In genomic region chr16:33726892-33727291, GRCm38 (mm10) we compare ENCODE assay signal across 27 mouse cellular contexts. TPM values are rescaled to one million over a fixed set of nuclear protein-coding genes. Genes with fewer than 3 reads are reported as not detected.
DNase-seq lines count a peak whose midpoint lies in the region; ATAC-seq and TF ChIP-seq lines count a peak whose summit lies in the region.
"Had no signal": no experiment of that assay in that cellular context is flagged by ENCODE, and none has a peak within 500 bp of the region (broad histone marks: within the 10 kb centered on the region; RNA-seq: fewer than 3 reads in every experiment).

No protein-coding gene starts in this region.

- dilution Hi-C loops in CH12.LX (cut with MboI; ENCODE audit: extremely low pct_ligation_motif_present, extremely low pct_unique_long_range_greater_than_20kb, low sequenced_read_pairs): no loop called here

- H3K27ac ChIP-seq in liver, postnatal 0 days (ENCODE audit: low read depth): no peak overlapping the region
- peak overlapping the region; percentile 15 for H3K27ac ChIP-seq in CH12.LX (ENCODE audit: insufficient read depth, low read depth)
- H3K27ac ChIP-seq in liver, embryonic 12.5 days: no peak overlapping the region
- no peak overlapping the region for H3K27ac ChIP-seq in liver, embryonic 15.5 days (replicated peaks)
- H3K27ac ChIP-seq in hindbrain, embryonic 10.5 days: no peak overlapping the region
- H3K27ac ChIP-seq in kidney, adult 2 months (ENCODE audit: insufficient read depth, low read depth, low read length): no peak overlapping the region
- H3K27ac ChIP-seq: embryonic facial prominence, embryonic 12.5 days; embryonic facial prominence, embryonic 15.5 days; gastrocnemius, adult 2 months; heart, embryonic 15.5 days; hindbrain, embryonic 12.5 days; hindbrain, embryonic 15.5 days had no signal

- 78% methylated on average over 7 of the region's 7 CpGs for WGBS in liver, postnatal 0 days (ENCODE audit: insufficient replicate concordance)
- WGBS in liver, embryonic 12.5 days (ENCODE audit: insufficient replicate concordance): 64% methylated on average over 7 of the region's 7 CpGs
- 54% methylated on average over 7 of the region's 7 CpGs for WGBS in liver, embryonic 15.5 days (ENCODE audit: insufficient replicate concordance)
- WGBS in hindbrain, embryonic 10.5 days: 95% methylated on average over 7 of the region's 7 CpGs
- WGBS in kidney, adult 2 months: 90% methylated on average over 7 of the region's 7 CpGs

- no peak overlapping the region for H3K4me3 ChIP-seq in liver, postnatal 0 days (ENCODE audit: low read depth, low read length)
- no peak overlapping the region for H3K4me3 ChIP-seq in CH12.LX (replicated peaks in 1 of 3; ENCODE audit: low read depth in 2 of 3, low read length in 2 of 3, poor library complexity in 1 of 3)
- H3K4me3 ChIP-seq in liver, embryonic 12.5 days: no peak overlapping the region
- H3K4me3 ChIP-seq in liver, embryonic 15.5 days (replicated peaks): no peak overlapping the region
- no peak overlapping the region for H3K4me3 ChIP-seq in hindbrain, embryonic 10.5 days
- no peak overlapping the region for H3K4me3 ChIP-seq in kidney, adult 2 months (ENCODE audit: insufficient read depth, low read depth, low read length)
- H3K4me3 ChIP-seq: embryonic facial prominence, embryonic 12.5 days; embryonic facial prominence, embryonic 15.5 days; gastrocnemius, adult 2 months; heart, embryonic 15.5 days; hindbrain, embryonic 12.5 days; hindbrain, embryonic 15.5 days had no signal

- H3K79me2 ChIP-seq in CH12.LX (replicated peaks; ENCODE audit: control insufficient read depth, extremely low read depth, insufficient read depth, poor library complexity, severe bottlenecking): peaks cover 31% of the 10 kb centered on the region

- no peaks in the 10 kb centered on the region for H3K4me1 ChIP-seq in liver, postnatal 0 days (ENCODE audit: insufficient read depth)
- H3K4me1 ChIP-seq in CH12.LX (ENCODE audit: control insufficient read depth in 1 of 2, insufficient read depth in 2 of 2): peaks cover 11 to 66% of the 10 kb centered on the region in 2 experiments
- peaks cover 43% of the 10 kb centered on the region for H3K4me1 ChIP-seq in liver, embryonic 12.5 days
- peaks cover 25% of the 10 kb centered on the region for H3K4me1 ChIP-seq in liver, embryonic 15.5 days (replicated peaks)
- peaks cover 16% of the 10 kb centered on the region for H3K4me1 ChIP-seq in hindbrain, embryonic 10.5 days (replicated peaks)
- H3K4me1 ChIP-seq in kidney, adult 2 months (ENCODE audit: control insufficient read depth, insufficient read depth, low read length): no peaks in the 10 kb centered on the region
- H3K4me1 ChIP-seq: embryonic facial prominence, embryonic 12.5 days; embryonic facial prominence, embryonic 15.5 days; heart, embryonic 15.5 days had no signal

- H3K36me3 ChIP-seq in liver, postnatal 0 days (replicated peaks; ENCODE audit: insufficient read depth, low read length): peaks cover 33% of the 10 kb centered on the region
- peaks cover 82 to 93% of the 10 kb centered on the region in 2 experiments for H3K36me3 ChIP-seq in CH12.LX (replicated peaks in 1 of 2; ENCODE audit: control insufficient read depth in 1 of 2, insufficient read depth in 1 of 2, low read length in 1 of 2)
- peaks cover 61% of the 10 kb centered on the region for H3K36me3 ChIP-seq in liver, embryonic 12.5 days
- peaks cover 36% of the 10 kb centered on the region for H3K36me3 ChIP-seq in liver, embryonic 15.5 days (replicated peaks)
- peaks cover 97% of the 10 kb centered on the region for H3K36me3 ChIP-seq in hindbrain, embryonic 10.5 days
- no peaks in the 10 kb centered on the region for H3K36me3 ChIP-seq in kidney, adult 2 months (ENCODE audit: control insufficient read depth, insufficient read depth, low read length)
- H3K36me3 ChIP-seq: hindbrain, embryonic 15.5 days had no signal

- no peak for TF ChIP-seq RAD21 in CH12.LX (IDR thresholded peaks at IDR 0.05; ENCODE audit: low read depth, low read length)

- no peak for ATAC-seq in liver, postnatal 0 days
- peak; percentile 61 for ATAC-seq in liver, embryonic 12.5 days
- ATAC-seq in liver, embryonic 15.5 days (ENCODE audit: insufficient read depth): peak; percentile 44; the same call in 1 of the 2 replicates
- ATAC-seq: forebrain, embryonic 14.5 days; forebrain, postnatal 0 days had no signal

- no peak overlapping the region for H3K9ac ChIP-seq in liver, postnatal 0 days (replicated peaks)
- no peak overlapping the region for H3K9ac ChIP-seq in CH12.LX (ENCODE audit: insufficient read depth, low read depth)
- H3K9ac ChIP-seq in liver, embryonic 12.5 days: no peak overlapping the region
- no peak overlapping the region for H3K9ac ChIP-seq in liver, embryonic 15.5 days
- H3K9ac ChIP-seq: embryonic facial prominence, embryonic 12.5 days; embryonic facial prominence, embryonic 15.5 days; forebrain, postnatal 0 days; heart, embryonic 15.5 days; hindbrain, embryonic 12.5 days; hindbrain, embryonic 15.5 days had no signal

- DNase-seq in liver (peak; percentile 24), CH12.LX (ENCODE audit: extremely low read depth) (no peak)
- DNase-seq in liver, postnatal 0 days: no peak
- DNase-seq in hindbrain, embryonic 10.5 days (ENCODE audit: low spot score): no peak
- no peak for DNase-seq in kidney, postnatal 25 days
- DNase-seq in kidney, adult 2 months: no peak
- DNase-seq: adrenal gland, adult 2 months; adrenal gland, postnatal 14 days; cerebellum, adult 11 months; cerebellum, adult 2 months; cerebellum, adult 9-11 months; cerebellum, postnatal 25 days; forebrain, postnatal 0 days; gastrocnemius, adult 2 months; gastrocnemius, postnatal 14 days; heart, adult 11 months; heart, postnatal 10 days; heart, postnatal 4 days had no signal

- TF ChIP-seq CTCF in liver, postnatal 0 days (IDR thresholded peaks at IDR 0.05; ENCODE audit: low read depth): no peak
- no peak for TF ChIP-seq CTCF in CH12.LX (conservative IDR thresholded peaks at IDR 0.05 in 1 of 2, IDR thresholded peaks at IDR 0.05 in 1 of 2; ENCODE audit: low read depth in 2 of 2, low read length in 2 of 2)
- no peak for TF ChIP-seq CTCF in kidney, adult 2 months (conservative IDR thresholded peaks at IDR 0.05; ENCODE audit: insufficient read depth, insufficient read length, low read depth, low read length)

- in situ Hi-C loops in CH12.LX (cut with MboI; ENCODE audit: low pct_ligation_motif_present, low pct_unique_long_range_greater_than_20kb, low sequenced_read_pairs): no loop called here

- 0 out of 2 replicates have a peak, but pooled peaks have one; percentile 16 for TF ChIP-seq POLR2A in CH12.LX (IDR thresholded peaks at IDR 0.05; ENCODE audit: low read depth, low read length)
- no peak for TF ChIP-seq POLR2A in kidney, adult 2 months (IDR thresholded peaks at IDR 0.05; ENCODE audit: low read depth, low read length)

- H3K9me3 ChIP-seq in liver, postnatal 0 days (ENCODE audit: low read length): peaks cover 6% of the 10 kb centered on the region; the same call in 1 of the 2 replicates
- H3K9me3 ChIP-seq in CH12.LX (replicated peaks; ENCODE audit: low read length): peaks cover 13% of the 10 kb centered on the region
- 0 out of 2 replicates have a peak, but pooled peaks cover 4% of the 10 kb centered on the region for H3K9me3 ChIP-seq in liver, embryonic 12.5 days (replicated peaks)
- no peaks in the 10 kb centered on the region for H3K9me3 ChIP-seq in liver, embryonic 15.5 days (replicated peaks)
- peaks cover 10% of the 10 kb centered on the region for H3K9me3 ChIP-seq in hindbrain, embryonic 10.5 days
- H3K9me3 ChIP-seq: heart, embryonic 15.5 days; hindbrain, embryonic 12.5 days; hindbrain, embryonic 15.5 days had no signal

- TF ChIP-seq EP300 in liver, postnatal 0 days (IDR thresholded peaks at IDR 0.05; ENCODE audit: low read depth): no peak
- no peak for TF ChIP-seq EP300 in CH12.LX (IDR thresholded peaks at IDR 0.05; ENCODE audit: low read length)

- no peaks in the 10 kb centered on the region for H3K27me3 ChIP-seq in liver, postnatal 0 days (ENCODE audit: insufficient read depth, low read length)
- H3K27me3 ChIP-seq in CH12.LX (replicated peaks): no peaks in the 10 kb centered on the region
- H3K27me3 ChIP-seq in liver, embryonic 12.5 days (replicated peaks): no peaks in the 10 kb centered on the region
- no peaks in the 10 kb centered on the region for H3K27me3 ChIP-seq in liver, embryonic 15.5 days
- H3K27me3 ChIP-seq in hindbrain, embryonic 10.5 days (ENCODE audit: insufficient read depth, poor library complexity, severe bottlenecking): no peaks in the 10 kb centered on the region
- H3K27me3 ChIP-seq in kidney, adult 2 months (replicated peaks; ENCODE audit: control insufficient read depth, insufficient read depth, low read length): no peaks in the 10 kb centered on the region
- H3K27me3 ChIP-seq: embryonic facial prominence, embryonic 12.5 days; embryonic facial prominence, embryonic 15.5 days; heart, embryonic 15.5 days; hindbrain, embryonic 12.5 days; hindbrain, embryonic 15.5 days had no signal

- no peak overlapping the region for H3K4me2 ChIP-seq in liver, postnatal 0 days (ENCODE audit: low read depth, low read length)
- no peak overlapping the region for H3K4me2 ChIP-seq in CH12.LX (ENCODE audit: insufficient read depth, low read depth, poor library complexity, severe bottlenecking)
- H3K4me2 ChIP-seq in liver, embryonic 12.5 days: peak overlapping the region; percentile 12; the same call in 1 of the 2 replicates
- no peak overlapping the region for H3K4me2 ChIP-seq in liver, embryonic 15.5 days
- H3K4me2 ChIP-seq: embryonic facial prominence, embryonic 12.5 days; embryonic facial prominence, embryonic 15.5 days; heart, embryonic 11.5 days; heart, embryonic 15.5 days; hindbrain, embryonic 12.5 days; hindbrain, embryonic 15.5 days had no signal

TF ChIP-seq in CH12.LX, 34 proteins besides CTCF, POLR2A, EP300 and RAD21 (continues in another document):
- TF ChIP-seq USF1 (IDR thresholded peaks at IDR 0.05; ENCODE audit: low read depth, low read length) (no peak), KAT2A (IDR thresholded peaks at IDR 0.05; ENCODE audit: insufficient replicate concordance, low read length) (no peak), NRF1 (IDR thresholded peaks at IDR 0.05; ENCODE audit: low read depth, low read length) (no peak), HCFC1 (IDR thresholded peaks at IDR 0.05; ENCODE audit: low read depth, low read length) (no peak), CHD2 (IDR thresholded peaks at IDR 0.05; ENCODE audit: low read length) (no peak), SMC3 (IDR thresholded peaks at IDR 0.05; ENCODE audit: low read depth, low read length) (no peak), ELF1 (IDR thresholded peaks at IDR 0.05; ENCODE audit: low read depth, low read length) (no peak)

RNA-seq across cellular contexts. Expression of gene Heg1, which starts 42.7 kb away (rescaled TPM):
- polyA plus RNA-seq in liver, postnatal 0 days (2015; fragmentation: Nextera tagmentation; extraction: Ambion mirVana): 4.4 and 4.7 TPM in 2 replicates
- 52.3 and 77.1 TPM in 2 replicates for total RNA-seq in CH12.LX (2012; rRNA removed)
- total RNA-seq in CH12.LX (2014; rRNA removed): 33.5 and 40.8 TPM in 2 replicates
- 49.2 and 67.2 TPM in 2 replicates for polyA plus RNA-seq in CH12.LX (2012; ENCODE audit: insufficient read length, low read depth)
- polyA plus RNA-seq in liver, embryonic 12.5 days (2016; fragmentation: Nextera tagmentation; extraction: Ambion mirVana): 8.5 and 8.9 TPM in 2 replicates
- polyA plus RNA-seq in liver, embryonic 15.5 days (2015; fragmentation: Nextera tagmentation; extraction: Ambion mirVana): 4.9 and 5.7 TPM in 2 replicates
- polyA plus RNA-seq in hindbrain, embryonic 10.5 days (2016; fragmentation: Nextera tagmentation; extraction: Ambion mirVana): 21.9 and 22.8 TPM in 2 replicates
- polyA plus RNA-seq in kidney, adult 2 months (2012; rRNA removed): 26.7 and 28.4 TPM in 2 replicates
